Mouse (Mus musculus): ENCODE results near the gene Tcta. TPM values are rescaled to one million over a fixed set of nuclear protein-coding genes. Genes with fewer than 3 reads are reported as not detected.
"Not testable (repeated sequence)": the region's sequence is repeated elsewhere in the genome, so short reads cannot be mapped to it uniquely, and the experiment has no call there.

Gene Tcta
- polyA plus RNA-seq, 1 experiment from 2014 or later: 31.2 TPM

DNA sequence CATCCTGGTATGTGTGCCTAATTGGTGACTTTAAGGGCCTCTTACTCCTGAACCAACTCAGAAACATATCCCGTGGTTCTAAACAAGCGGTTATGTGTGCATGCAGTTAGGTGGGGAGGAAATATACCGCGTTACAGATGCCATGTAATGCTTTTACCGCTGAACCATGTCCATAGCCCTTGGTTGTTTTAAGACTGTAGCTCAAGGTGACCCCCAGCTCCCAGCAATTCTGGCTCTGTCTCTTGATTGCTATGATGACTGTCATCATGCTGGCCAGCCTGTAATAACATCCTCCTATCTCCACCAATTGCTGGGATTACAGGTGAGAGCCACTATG, 35.1 kb upstream of the Tcta start:
- Histone ChIP-seq H3K36me3 (peaks cover 10% of the 10 kb centered on the region), H3K4me2 (peak overlapping the region; percentile 80), H3K27me3 (replicated peaks) (no peaks in the 10 kb centered on the region), H3K9ac (peak overlapping the region; percentile 15; the same call in 1 of the 2 replicates), H3K4me1 (replicated peaks) (peaks cover 22% of the 10 kb centered on the region), H3K27ac (ENCODE audit: poor library complexity, severe bottlenecking) (peak overlapping the region; percentile 97), H3K9me3 (replicated peaks) (no peaks in the 10 kb centered on the region), H3K4me3 (peak overlapping the region; percentile 74; the same call in 1 of the 2 replicates)
- ATAC-seq (ENCODE audit: insufficient number of reproducible peaks, low FRiP score): no peak
- 78% methylated on average over 5 of the region's 5 CpGs for WGBS

DNA sequence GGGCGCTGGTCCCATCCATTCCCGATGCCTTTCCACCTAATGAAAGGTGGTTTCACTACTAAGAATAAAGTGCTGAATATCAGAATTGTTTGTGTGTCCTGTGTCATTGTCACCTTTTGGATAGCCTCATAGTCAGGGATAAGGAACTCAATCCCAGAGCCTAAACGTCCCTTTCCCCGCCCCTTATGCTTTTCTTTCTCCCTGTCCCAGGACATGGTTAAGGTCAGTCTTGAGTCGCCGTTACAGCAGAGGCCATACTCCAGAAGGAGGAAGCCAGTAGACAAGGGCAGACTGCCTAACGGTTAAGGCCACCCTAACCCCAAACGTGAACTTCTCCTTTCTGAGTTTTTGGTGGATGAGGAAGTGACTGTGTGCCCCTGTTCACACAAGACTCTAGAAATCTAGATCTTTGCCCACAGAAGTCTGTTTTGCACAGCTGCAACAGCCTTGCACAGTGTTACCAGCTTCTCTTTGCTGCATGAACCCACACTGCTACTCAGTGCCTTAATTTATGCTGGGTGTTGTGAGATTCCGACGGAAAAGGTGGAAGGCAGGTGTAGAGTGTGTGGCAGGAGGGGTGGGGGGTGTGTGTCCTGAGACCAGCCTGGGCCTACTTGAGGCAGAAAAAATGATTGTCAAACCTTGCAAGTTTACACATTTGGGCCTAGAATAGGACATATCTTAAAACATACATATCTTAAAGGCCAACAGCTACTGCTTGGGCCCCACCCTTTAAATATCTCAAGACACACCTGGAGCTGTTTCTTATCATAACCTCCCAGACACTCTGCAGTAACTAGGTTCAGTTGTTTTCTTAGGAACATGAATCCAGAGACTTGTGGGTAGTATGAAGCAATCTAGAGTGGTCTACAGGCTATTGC, 34.5 kb upstream of the Tcta start:
- H3K27me3 ChIP-seq (replicated peaks): no peaks in the 10 kb centered on the region
- H3K4me1 ChIP-seq (replicated peaks): peaks cover 22% of the 10 kb centered on the region
- no peaks in the 10 kb centered on the region for H3K9me3 ChIP-seq (replicated peaks)
- peak overlapping the region; percentile 80 for H3K4me2 ChIP-seq
- peak overlapping the region; percentile 95 for H3K9ac ChIP-seq
- WGBS: 48% methylated on average over 10 of the region's 10 CpGs
- peak overlapping the region; percentile 97 for H3K27ac ChIP-seq (ENCODE audit: poor library complexity, severe bottlenecking)
- peaks cover 16% of the 10 kb centered on the region for H3K36me3 ChIP-seq
- peak overlapping the region; percentile 74 for H3K4me3 ChIP-seq
- peak; percentile 54 for ATAC-seq (ENCODE audit: insufficient number of reproducible peaks, low FRiP score)

DNA sequence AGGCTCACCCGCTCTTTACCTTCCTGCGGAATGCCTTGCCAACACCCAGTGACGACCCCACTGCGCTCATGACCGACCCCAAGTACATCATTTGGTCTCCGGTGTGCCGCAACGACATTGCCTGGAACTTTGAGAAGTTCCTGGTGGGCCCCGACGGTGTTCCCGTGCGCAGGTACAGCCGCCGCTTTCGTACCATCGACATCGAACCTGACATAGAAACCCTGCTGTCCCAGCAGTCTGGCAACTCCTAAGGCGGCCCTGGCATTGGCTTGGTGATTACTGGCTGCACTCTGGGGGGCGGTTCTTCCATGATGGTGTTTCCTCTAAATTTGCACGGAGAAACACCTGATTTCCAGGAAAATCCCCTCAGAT, 33.9 kb upstream of the Tcta start:
- Histone ChIP-seq H3K4me1 (replicated peaks) (peaks cover 22% of the 10 kb centered on the region), H3K36me3 (peaks cover 22% of the 10 kb centered on the region), H3K4me3 (peak overlapping the region; percentile 74), H3K27ac (ENCODE audit: poor library complexity, severe bottlenecking) (peak overlapping the region; percentile 97), H3K27me3 (replicated peaks) (no peaks in the 10 kb centered on the region), H3K4me2 (peak overlapping the region; percentile 80), H3K9me3 (replicated peaks) (no peaks in the 10 kb centered on the region), H3K9ac (peak overlapping the region; percentile 95)
- ATAC-seq (ENCODE audit: insufficient number of reproducible peaks, low FRiP score): no peak
- 7% methylated on average over 20 of the region's 20 CpGs for WGBS

DNA sequence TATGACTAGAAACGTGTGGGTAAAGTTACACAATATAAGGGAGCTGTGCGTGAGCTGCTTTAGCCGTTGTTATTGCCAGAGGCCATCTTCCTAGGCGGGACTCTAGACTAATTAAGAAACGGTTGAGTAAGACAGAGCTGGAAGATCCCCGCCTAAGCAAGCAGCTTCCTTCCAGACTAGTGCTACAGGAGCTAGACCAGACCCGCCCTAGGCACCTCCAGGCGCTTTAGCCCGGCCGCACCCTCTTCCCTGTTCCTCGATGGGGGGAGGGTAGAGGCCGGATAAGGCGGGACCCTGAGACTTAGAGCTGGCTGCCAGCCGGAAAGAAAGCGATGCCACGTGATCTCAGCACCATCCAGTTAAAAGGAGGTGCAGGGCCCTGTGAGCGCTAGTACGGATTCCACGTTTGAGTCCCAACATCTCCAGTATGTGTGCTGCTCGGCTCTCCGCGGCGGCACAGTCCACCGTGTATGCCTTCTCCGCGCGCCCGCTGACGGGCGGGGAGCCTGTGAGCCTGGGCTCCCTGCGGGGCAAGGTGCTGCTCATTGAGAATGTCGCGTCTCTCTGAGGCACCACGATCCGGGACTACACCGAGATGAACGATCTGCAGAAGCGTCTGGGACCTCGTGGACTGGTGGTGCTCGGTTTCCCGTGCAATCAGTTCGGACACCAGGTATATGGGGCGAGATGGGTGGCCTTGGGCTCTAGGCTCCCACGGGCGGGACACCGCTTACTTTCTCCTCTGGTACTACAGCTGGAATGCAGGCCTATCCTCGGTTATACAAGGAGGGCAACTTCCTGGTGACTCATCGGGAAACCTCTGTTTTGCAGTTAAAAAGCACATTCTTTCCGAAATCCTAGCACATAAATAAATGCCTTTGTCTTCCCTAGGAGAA, 33.2 kb upstream of the Tcta start, which contains the start of gene Gpx1:
Gpx1 (plus strand) TSS at position 18 of the 896 bp plus-strand sequence.
- peak within 1 kb of the TSS; percentile 95 for H3K9ac ChIP-seq
- H3K4me3 ChIP-seq: peak within 1 kb of the TSS; percentile 74
- H3K4me2 ChIP-seq: peak within 1 kb of the TSS; percentile 80
- H3K27ac ChIP-seq (ENCODE audit: poor library complexity, severe bottlenecking): peak within 1 kb of the TSS; percentile 97
- peaks cover 30% of the 10 kb centered on the region for H3K36me3 ChIP-seq
- WGBS: under 1% methylated on average over 49 of the region's 49 CpGs
- H3K27me3 ChIP-seq (replicated peaks): no peaks in the 10 kb centered on the region
- peak; percentile 95 for ATAC-seq (ENCODE audit: insufficient number of reproducible peaks, low FRiP score)
- peaks cover 22% of the 10 kb centered on the region for H3K4me1 ChIP-seq (replicated peaks)
- no peaks in the 10 kb centered on the region for H3K9me3 ChIP-seq (replicated peaks)

DNA sequence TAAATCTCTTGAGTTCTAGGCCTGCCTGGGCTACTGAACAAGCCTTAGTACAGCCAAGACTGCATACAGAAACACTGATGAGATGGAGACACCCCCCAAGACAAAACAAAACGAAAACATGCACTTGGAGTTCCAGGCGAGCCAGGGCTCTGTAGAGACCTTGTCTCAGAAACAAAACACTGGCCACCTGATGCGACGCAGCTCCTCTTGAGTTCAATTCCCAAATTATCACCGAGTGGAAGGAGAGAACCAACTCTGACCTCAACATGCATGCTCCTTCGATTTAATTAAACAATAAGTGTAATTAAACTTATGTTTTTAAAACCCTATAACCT, 32.6 kb upstream of the Tcta start:
- Histone ChIP-seq H3K27ac (ENCODE audit: poor library complexity, severe bottlenecking) (peak overlapping the region; percentile 97), H3K4me3 (peak overlapping the region; percentile 74), H3K9ac (peak overlapping the region; percentile 68), H3K27me3 (replicated peaks) (no peaks in the 10 kb centered on the region), H3K36me3 (peaks cover 36% of the 10 kb centered on the region), H3K9me3 (replicated peaks) (no peaks in the 10 kb centered on the region), H3K4me2 (peak overlapping the region; percentile 80), H3K4me1 (replicated peaks) (peaks cover 22% of the 10 kb centered on the region)
- ATAC-seq (ENCODE audit: insufficient number of reproducible peaks, low FRiP score): no peak
- WGBS: 19% methylated on average over 6 of the region's 6 CpGs

DNA sequence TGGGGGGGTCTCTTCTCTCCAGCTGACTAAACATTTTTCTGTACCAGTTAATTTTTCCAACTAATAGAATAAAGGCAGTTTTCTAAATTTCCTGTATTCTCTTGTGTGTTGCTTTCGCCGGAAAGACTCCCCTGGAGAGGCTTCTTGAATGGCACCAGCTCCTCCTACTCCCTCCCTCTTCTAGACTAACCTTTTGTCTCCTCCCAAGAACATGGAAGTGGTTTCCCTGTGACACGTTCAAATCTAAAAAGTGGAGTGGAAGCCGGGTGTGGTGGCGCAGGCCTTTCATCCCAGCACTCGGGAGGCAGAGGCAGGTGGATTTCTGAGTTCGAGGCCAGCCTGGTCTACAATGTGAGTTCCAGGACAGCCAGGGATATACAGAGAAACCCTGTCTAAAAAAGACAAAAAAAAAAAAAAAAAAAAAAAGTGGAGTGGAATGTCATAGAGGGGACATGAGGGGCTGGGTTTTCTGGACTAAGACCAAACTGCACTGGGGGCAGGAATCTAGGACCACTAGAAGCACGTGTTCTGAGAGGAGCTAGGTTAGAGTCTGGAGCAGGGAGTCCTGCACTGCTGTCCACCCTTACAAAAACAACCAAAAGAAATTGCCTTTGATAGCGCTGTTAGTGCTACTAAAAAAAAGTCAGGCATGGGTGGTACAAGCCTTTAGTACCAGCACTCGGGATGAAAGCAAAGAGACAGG, 32.0 kb upstream of the Tcta start:
- H3K4me1 ChIP-seq (replicated peaks): peaks cover 22% of the 10 kb centered on the region
- peak overlapping the region; percentile 80 for H3K4me2 ChIP-seq
- peak overlapping the region; percentile 74 for H3K4me3 ChIP-seq
- peak overlapping the region; percentile 97 for H3K27ac ChIP-seq (ENCODE audit: poor library complexity, severe bottlenecking)
- H3K9me3 ChIP-seq (replicated peaks): no peaks in the 10 kb centered on the region
- peak overlapping the region; percentile 68 for H3K9ac ChIP-seq
- no peak for ATAC-seq (ENCODE audit: insufficient number of reproducible peaks, low FRiP score)
- H3K27me3 ChIP-seq (replicated peaks): no peaks in the 10 kb centered on the region
- peaks cover 39% of the 10 kb centered on the region for H3K36me3 ChIP-seq
- WGBS: 66% methylated on average over 10 of the region's 10 CpGs

DNA sequence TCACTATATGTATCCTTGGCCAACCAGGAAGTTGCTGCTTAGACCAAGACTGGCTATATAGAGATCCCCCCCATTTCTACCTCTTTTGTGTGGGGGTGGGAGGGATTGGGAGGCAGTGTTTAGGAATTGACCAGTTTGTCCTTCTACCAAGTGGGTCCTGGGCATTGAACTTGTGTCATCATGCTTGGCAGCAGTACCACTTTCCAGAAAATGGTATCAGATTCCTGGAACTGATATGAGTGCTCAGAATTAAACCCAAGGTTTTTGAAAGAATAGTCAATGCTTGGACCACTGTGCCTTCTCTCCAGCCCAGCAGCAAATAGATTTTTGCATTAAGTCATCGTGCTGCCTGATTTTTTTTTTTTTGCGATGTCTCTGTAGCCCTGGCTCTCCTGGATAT, 19.9 kb upstream of the Tcta start:
- no peak overlapping the region for H3K4me2 ChIP-seq
- 95% methylated on average over 2 of the region's 2 CpGs for WGBS
- no peak overlapping the region for H3K9ac ChIP-seq
- no peaks in the 10 kb centered on the region for H3K9me3 ChIP-seq (replicated peaks)
- no peak overlapping the region for H3K27ac ChIP-seq (ENCODE audit: poor library complexity, severe bottlenecking)
- no peaks in the 10 kb centered on the region for H3K4me1 ChIP-seq (replicated peaks)
- ATAC-seq (ENCODE audit: insufficient number of reproducible peaks, low FRiP score): no peak
- peaks cover 52% of the 10 kb centered on the region for H3K36me3 ChIP-seq
- no peaks in the 10 kb centered on the region for H3K27me3 ChIP-seq (replicated peaks)
- H3K4me3 ChIP-seq: no peak overlapping the region

DNA sequence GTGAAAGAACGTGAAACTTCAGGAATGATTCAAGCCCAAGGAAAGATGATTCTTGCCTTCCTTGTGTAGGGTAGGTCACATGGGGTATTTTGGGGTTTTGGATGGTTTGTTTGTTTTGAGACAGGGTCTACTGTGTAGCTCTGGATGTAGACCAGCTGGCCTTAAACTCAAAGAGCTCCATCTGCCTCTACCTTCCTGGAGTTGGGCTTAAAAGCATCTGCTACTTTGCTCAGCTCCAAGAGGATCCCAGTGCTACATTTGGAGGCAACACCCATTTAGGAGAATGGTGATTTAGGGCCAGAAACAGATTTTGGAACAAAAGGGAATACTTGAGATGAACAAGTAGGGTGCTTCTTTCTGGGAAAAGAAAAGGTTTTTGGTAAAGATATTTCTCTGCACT, 18.8 kb upstream of the Tcta start:
- Histone ChIP-seq H3K9me3 (replicated peaks) (no peaks in the 10 kb centered on the region), H3K4me2 (no peak overlapping the region), H3K4me3 (no peak overlapping the region), H3K27me3 (replicated peaks) (no peaks in the 10 kb centered on the region), H3K36me3 (peaks cover 53% of the 10 kb centered on the region), H3K9ac (no peak overlapping the region), H3K27ac (ENCODE audit: poor library complexity, severe bottlenecking) (no peak overlapping the region), H3K4me1 (replicated peaks) (no peaks in the 10 kb centered on the region)
- no peak for ATAC-seq (ENCODE audit: insufficient number of reproducible peaks, low FRiP score)
- 96% methylated on average over 1 of the region's 1 CpGs for WGBS

DNA sequence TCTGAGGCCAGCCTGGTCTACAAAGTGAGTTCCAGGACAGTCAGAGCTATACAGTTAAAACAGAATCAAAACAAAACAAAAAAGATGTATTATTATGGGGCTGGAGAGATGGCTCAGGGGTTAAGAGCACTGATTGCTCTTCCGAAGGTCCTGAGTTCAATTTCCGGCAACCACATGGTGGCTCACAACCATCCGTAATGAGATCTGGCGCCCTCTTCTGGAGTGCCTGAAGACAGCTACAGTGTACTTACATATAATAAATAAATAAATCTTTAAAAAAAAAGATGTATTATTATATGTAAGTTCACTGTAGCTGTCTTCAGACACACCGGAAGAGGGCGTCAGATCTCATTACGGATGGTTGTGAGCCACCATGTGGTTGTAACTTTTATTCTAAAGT, 16.1 kb upstream of the Tcta start:
- not testable (repeated sequence) for H3K4me3 ChIP-seq; H3K27me3 ChIP-seq (replicated peaks); H3K4me2 ChIP-seq; H3K4me1 ChIP-seq (replicated peaks); H3K9ac ChIP-seq; ATAC-seq (ENCODE audit: insufficient number of reproducible peaks, low FRiP score); H3K9me3 ChIP-seq (replicated peaks); H3K27ac ChIP-seq (ENCODE audit: poor library complexity, severe bottlenecking)
- H3K36me3 ChIP-seq: peaks cover 35% of the 10 kb centered on the region
- 93% methylated on average over 7 of the region's 7 CpGs for WGBS

DNA sequence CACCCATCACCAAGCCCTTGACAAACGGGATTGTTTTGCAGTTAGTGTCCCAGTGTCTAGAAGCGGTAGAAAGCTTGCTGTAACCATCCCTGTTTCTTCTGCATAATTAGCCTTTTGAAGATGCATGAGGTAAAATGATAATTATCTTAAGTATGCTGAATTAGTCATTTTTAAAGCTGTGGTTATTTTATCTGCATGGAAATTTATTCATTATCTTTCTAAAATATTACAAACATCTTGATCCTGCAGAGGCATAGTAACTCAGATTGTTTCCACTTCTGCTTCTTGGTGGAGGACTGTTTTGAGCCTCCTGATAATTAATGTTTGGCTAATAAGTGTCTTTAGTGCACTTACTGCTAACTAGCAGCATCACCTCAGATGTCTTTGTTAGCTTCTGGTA, 12.5 kb upstream of the Tcta start:
- 84% methylated on average over 2 of the region's 2 CpGs for WGBS
- Histone ChIP-seq H3K9me3 (replicated peaks) (no peaks in the 10 kb centered on the region), H3K4me1 (replicated peaks) (no peaks in the 10 kb centered on the region), H3K27ac (ENCODE audit: poor library complexity, severe bottlenecking) (no peak overlapping the region), H3K36me3 (peaks cover 47% of the 10 kb centered on the region), H3K4me3 (no peak overlapping the region), H3K27me3 (replicated peaks) (no peaks in the 10 kb centered on the region), H3K4me2 (no peak overlapping the region), H3K9ac (no peak overlapping the region)
- no peak for ATAC-seq (ENCODE audit: insufficient number of reproducible peaks, low FRiP score)

DNA sequence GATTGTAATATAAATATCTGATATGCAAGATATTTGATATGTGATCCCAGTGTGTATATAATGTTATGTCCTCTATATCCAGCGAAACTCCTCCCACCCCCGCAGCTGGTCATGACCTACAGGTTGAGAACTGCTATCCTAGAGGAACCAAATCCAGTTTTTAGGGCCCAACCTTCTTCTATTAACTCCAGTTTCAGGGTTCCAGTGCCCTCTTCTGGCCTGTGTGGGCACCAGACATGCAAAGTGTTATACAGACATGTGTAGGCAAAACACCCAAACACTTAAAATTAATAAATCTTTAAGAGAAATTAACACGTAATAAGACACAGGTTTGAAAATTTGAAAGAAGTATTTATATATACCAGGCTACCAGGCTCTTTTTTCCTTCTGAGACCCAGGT, 11.6 kb upstream of the Tcta start:
- WGBS: 94% methylated on average over 3 of the region's 3 CpGs
- ATAC-seq (ENCODE audit: insufficient number of reproducible peaks, low FRiP score): no peak
- H3K9ac ChIP-seq: no peak overlapping the region
- H3K27me3 ChIP-seq (replicated peaks): no peaks in the 10 kb centered on the region
- no peak overlapping the region for H3K4me2 ChIP-seq
- no peaks in the 10 kb centered on the region for H3K4me1 ChIP-seq (replicated peaks)
- no peak overlapping the region for H3K27ac ChIP-seq (ENCODE audit: poor library complexity, severe bottlenecking)
- no peaks in the 10 kb centered on the region for H3K9me3 ChIP-seq (replicated peaks)
- H3K4me3 ChIP-seq: no peak overlapping the region
- H3K36me3 ChIP-seq: peaks cover 46% of the 10 kb centered on the region

All from heart, embryonic 12.5 days (tissue).